Mouse (Mus musculus) myocyte (in vitro differentiated cells): ENCODE results near the gene Npc2. TPM values are rescaled to one million over a fixed set of nuclear protein-coding genes. Genes with fewer than 3 reads are reported as not detected.

Experiments used
- H3K27me3 ChIP-seq: one replicate; pipeline ENCODE4 v1.6.1; 2011; ENCODE audit not compliant: control insufficient read depth, insufficient read depth, insufficient read length
- H3K36me3 ChIP-seq: one replicate; pipeline ENCODE4 v1.6.1; 2011; ENCODE audit not compliant: control insufficient read depth, insufficient read depth
- H3K4me2 ChIP-seq: one replicate; pipeline ENCODE4 v1.6.1; 2011; ENCODE audit warnings: low read depth, control low read depth
- H3K4me3 ChIP-seq: one replicate; pipeline ENCODE4 v1.5.1; 2011; ENCODE audit warnings: mild to moderate bottlenecking, control low read depth, moderate library complexity
- H3K79me2 ChIP-seq: one replicate; pipeline ENCODE4 v1.6.1; 2011; ENCODE audit not compliant: control insufficient read depth, insufficient read depth
- H3ac ChIP-seq: one replicate; pipeline ENCODE4 v1.6.1; 2011; ENCODE audit not compliant: control insufficient read depth, insufficient read length
- CEBPB ChIP-seq: IDR thresholded peaks from 2 replicates; pipeline ENCODE4 v1.6.1; 2011; ENCODE audit warnings: mild to moderate bottlenecking, moderate library complexity; ENCODE audit not compliant: poor library complexity, insufficient read depth, severe bottlenecking
- E2F4 ChIP-seq: IDR thresholded peaks from one replicate; pipeline ENCODE4 v1.6.1; 2011; ENCODE audit warnings: mild to moderate bottlenecking, control low read depth, moderate library complexity; ENCODE audit not compliant: insufficient read depth
- MAX ChIP-seq: IDR thresholded peaks from one replicate; pipeline ENCODE4 v1.6.1; 2011; ENCODE audit warnings: low read depth, mild to moderate bottlenecking, control low read depth
- MYOD1 ChIP-seq, 3 experiments: IDR thresholded peaks; one replicate each; pipeline ENCODE4 v1.6.1; 2011; ENCODE audit warnings: control low read depth in 2 of 3, low read depth in 2 of 3, mild to moderate bottlenecking in 2 of 3, moderate library complexity in 1 of 3; ENCODE audit not compliant: insufficient read length in 2 of 3, control insufficient read depth in 1 of 3
- MYOG ChIP-seq, 3 experiments: IDR thresholded peaks; one replicate each; pipeline ENCODE4 v1.6.1; 2011; ENCODE audit warnings: control low read depth in 2 of 3, low read depth in 2 of 3, mild to moderate bottlenecking in 2 of 3; ENCODE audit not compliant: insufficient read length in 2 of 3, control insufficient read depth in 1 of 3, insufficient read depth in 1 of 3
- POLR2A ChIP-seq: IDR thresholded peaks from one replicate; pipeline ENCODE4 v1.6.1; 2011; ENCODE audit warnings: low read depth, mild to moderate bottlenecking, control low read depth, moderate library complexity; ENCODE audit not compliant: insufficient read length
- POLR2AphosphoS2 ChIP-seq: IDR thresholded peaks from one replicate; pipeline ENCODE4 v1.6.1; 2011; ENCODE audit warnings: low read depth, control low read depth; ENCODE audit not compliant: insufficient read length
- REST ChIP-seq: IDR thresholded peaks from one replicate; pipeline ENCODE4 v1.6.1; 2011; ENCODE audit warnings: mild to moderate bottlenecking, control low read depth, moderate library complexity; ENCODE audit not compliant: insufficient read depth, insufficient read length
- SRF ChIP-seq: IDR thresholded peaks from one replicate; pipeline ENCODE4 v1.6.1; 2011; ENCODE audit warnings: low read depth; ENCODE audit not compliant: control insufficient read depth, insufficient read length
- TCF12 ChIP-seq: IDR thresholded peaks from one replicate; pipeline ENCODE4 v1.6.1; 2011; ENCODE audit warnings: mild to moderate bottlenecking, control low read depth; ENCODE audit not compliant: poor library complexity, insufficient read depth, severe bottlenecking
- TCF3 ChIP-seq: IDR thresholded peaks from one replicate; pipeline ENCODE4 v1.6.1; 2011; ENCODE audit warnings: low read depth, control low read depth; ENCODE audit not compliant: insufficient read length
- USF1 ChIP-seq: IDR thresholded peaks from one replicate; pipeline ENCODE4 v1.6.1; 2011; ENCODE audit warnings: low read depth, mild to moderate bottlenecking, control low read depth, moderate library complexity
- polyA plus RNA-seq: library from polyadenylated mRNA; unstranded; fragments of >200 nt; fragmentation: generic; extraction: Trizol; gene quantifications from one replicate; pipeline ENCODE4 v1.2.1, GENCODE M21; 2012; ENCODE audit warnings: missing spikeins

Npc2 gene
- polyA plus RNA-seq, 1 experiment: 188 TPM

GRCm38 (mm10) chr12:84806726-84807125 lies 33.8 kb upstream of the Npc2 start:
- H3ac ChIP-seq: no peak overlapping the region
- H3K4me3 ChIP-seq: no peak overlapping the region
- H3K4me2 ChIP-seq: no peak overlapping the region
- TF ChIP-seq USF1 (no peak), CEBPB (no peak), MYOD1 (IDR thresholded peaks at IDR 0.05; ENCODE audit: control insufficient read depth in 1 of 3, insufficient read length in 2 of 3, low read depth in 2 of 3) (no peak), MAX (no peak), POLR2AphosphoS2 (no peak), E2F4 (no peak), TCF3 (no peak), REST (no peak), POLR2A (no peak), MYOG (IDR thresholded peaks at IDR 0.05; ENCODE audit: control insufficient read depth in 1 of 3, insufficient read depth in 1 of 3, insufficient read length in 2 of 3, low read depth in 2 of 3) (no peak), TCF12 (no peak)
- H3K27me3 ChIP-seq: no peaks in the 10 kb centered on the region
- H3K79me2 ChIP-seq: no peaks in the 10 kb centered on the region
- H3K36me3 ChIP-seq: no peaks in the 10 kb centered on the region

- Histone ChIP-seq H3K4me3 (no peak overlapping the region), H3ac (no peak overlapping the region), H3K79me2 (no peaks in the 10 kb centered on the region), H3K4me2 (no peak overlapping the region), H3K36me3 (no peaks in the 10 kb centered on the region), H3K27me3 (no peaks in the 10 kb centered on the region)
- TF ChIP-seq MAX (no peak), TCF12 (no peak), E2F4 (no peak), CEBPB (no peak), POLR2AphosphoS2 (no peak), SRF (no peak), TCF3 (no peak), MYOD1 (IDR thresholded peaks at IDR 0.05; ENCODE audit: control insufficient read depth in 1 of 3, insufficient read length in 2 of 3, low read depth in 2 of 3) (no peak)
Measured at GRCm38 (mm10) chr12:84806010-84806409, 33.1 kb upstream of the Npc2 start.

GRCm38 (mm10) chr12:84805228-84805842 lies 32.4 kb upstream of the Npc2 start:
- no peaks in the 10 kb centered on the region for H3K36me3 ChIP-seq
- TF ChIP-seq TCF3 (no peak), CEBPB (no peak), TCF12 (no peak), MAX (no peak), MYOG (IDR thresholded peaks at IDR 0.05; ENCODE audit: control insufficient read depth in 1 of 3, insufficient read depth in 1 of 3, insufficient read length in 2 of 3, low read depth in 2 of 3) (no peak), SRF (no peak), MYOD1 (IDR thresholded peaks at IDR 0.05; ENCODE audit: control insufficient read depth in 1 of 3, insufficient read length in 2 of 3, low read depth in 2 of 3) (no peak), POLR2A (no peak), REST (no peak), POLR2AphosphoS2 (no peak), E2F4 (no peak), USF1 (no peak)
- no peak overlapping the region for H3K4me3 ChIP-seq
- H3ac ChIP-seq: no peak overlapping the region
- H3K4me2 ChIP-seq: no peak overlapping the region
- no peaks in the 10 kb centered on the region for H3K27me3 ChIP-seq
- no peaks in the 10 kb centered on the region for H3K79me2 ChIP-seq

- peaks cover 4% of the 10 kb centered on the region for H3K36me3 ChIP-seq
- no peak overlapping the region for H3K4me3 ChIP-seq
- H3K4me2 ChIP-seq: no peak overlapping the region
- H3ac ChIP-seq: no peak overlapping the region
- no peaks in the 10 kb centered on the region for H3K27me3 ChIP-seq
- no peak for TF ChIP-seq POLR2AphosphoS2
- TF ChIP-seq REST: no peak
- no peak for TF ChIP-seq MYOD1 (IDR thresholded peaks at IDR 0.05; ENCODE audit: control insufficient read depth in 1 of 3, insufficient read length in 2 of 3, low read depth in 2 of 3)
- TF ChIP-seq USF1: no peak
- TF ChIP-seq TCF3: no peak
- TF ChIP-seq MAX: no peak
- TF ChIP-seq CEBPB: no peak
- no peak for TF ChIP-seq MYOG (IDR thresholded peaks at IDR 0.05; ENCODE audit: control insufficient read depth in 1 of 3, insufficient read depth in 1 of 3, insufficient read length in 2 of 3, low read depth in 2 of 3)
- TF ChIP-seq E2F4: no peak
- no peak for TF ChIP-seq POLR2A
- no peak for TF ChIP-seq TCF12
- H3K79me2 ChIP-seq: no peaks in the 10 kb centered on the region
Measured at GRCm38 (mm10) chr12:84802625-84803024, 29.7 kb upstream of the Npc2 start.
